Mouse (Mus musculus): ENCODE data around the gene Tlk1. TPM values are rescaled to one million over a fixed set of nuclear protein-coding genes. Genes with fewer than 3 reads are reported as not detected.

Tlk1 gene
- total and polyA plus RNA-seq, 3 experiments: 13.1 to 37.6 (median 17.4) TPM

GRCm38 (mm10) chr2:70741901-70742300 is 83.6 kb downstream of the Tlk1 start:
- no peaks in the 10 kb centered on the region for H3K79me2 ChIP-seq (replicated peaks; ENCODE audit: control insufficient read depth, extremely low read depth, insufficient read depth, poor library complexity, severe bottlenecking)
- H3K27me3 ChIP-seq (replicated peaks): no peaks in the 10 kb centered on the region
- in situ Hi-C loops (cut with MboI; ENCODE audit: low pct_ligation_motif_present, low pct_unique_long_range_greater_than_20kb, low sequenced_read_pairs) (no loop called here), dilution Hi-C loops (cut with MboI; ENCODE audit: extremely low pct_ligation_motif_present, extremely low pct_unique_long_range_greater_than_20kb, low sequenced_read_pairs) (no loop called here)
- no peak for DNase-seq (ENCODE audit: extremely low read depth)
- H3K4me3 ChIP-seq (replicated peaks in 1 of 3; ENCODE audit: low read depth in 2 of 3, low read length in 2 of 3, poor library complexity in 1 of 3): no peak overlapping the region
- peaks cover 34 to 75% of the 10 kb centered on the region in 2 experiments for H3K36me3 ChIP-seq (replicated peaks in 1 of 2; ENCODE audit: control insufficient read depth in 1 of 2, insufficient read depth in 1 of 2, low read length in 1 of 2)
- H3K9ac ChIP-seq (ENCODE audit: insufficient read depth, low read depth): no peak overlapping the region
- no peak overlapping the region for H3K27ac ChIP-seq (ENCODE audit: insufficient read depth, low read depth)
- H3K9me3 ChIP-seq (replicated peaks; ENCODE audit: low read length): no peaks in the 10 kb centered on the region
- TF ChIP-seq CHD1 (IDR thresholded peaks at IDR 0.05; ENCODE audit: low read depth, low read length) (no peak), ETS1 (conservative IDR thresholded peaks at IDR 0.05; ENCODE audit: low read depth, low read length) (no peak), BHLHE40 (IDR thresholded peaks at IDR 0.05; ENCODE audit: low read depth, low read length) (no peak), ELF1 (IDR thresholded peaks at IDR 0.05; ENCODE audit: low read depth, low read length) (no peak), CHD2 (IDR thresholded peaks at IDR 0.05; ENCODE audit: low read length) (no peak), ZNF384 (IDR thresholded peaks at IDR 0.05; ENCODE audit: low read depth, low read length) (no peak), TCF12 (IDR thresholded peaks at IDR 0.05; ENCODE audit: low read depth, low read length) (no peak), MAFK (IDR thresholded peaks at IDR 0.05; ENCODE audit: insufficient replicate concordance, low read length) (no peak), ZKSCAN1 (IDR thresholded peaks at IDR 0.05; ENCODE audit: borderline replicate concordance, low read depth, low read length) (no peak), POLR2A (IDR thresholded peaks at IDR 0.05; ENCODE audit: low read depth, low read length) (no peak), NELFE (IDR thresholded peaks at IDR 0.05; ENCODE audit: low read depth, low read length) (no peak), CTCF (conservative IDR thresholded peaks at IDR 0.05 in 1 of 2, IDR thresholded peaks at IDR 0.05 in 1 of 2; ENCODE audit: low read depth in 2 of 2, low read length in 2 of 2) (no peak)
- H3K4me2 ChIP-seq (ENCODE audit: insufficient read depth, low read depth, poor library complexity, severe bottlenecking): no peak overlapping the region
- peaks cover 0 to 15% of the 10 kb centered on the region in 2 experiments; a peak in 2 of 4 replicates for H3K4me1 ChIP-seq (ENCODE audit: control insufficient read depth in 1 of 2, insufficient read depth in 2 of 2)

DNA sequence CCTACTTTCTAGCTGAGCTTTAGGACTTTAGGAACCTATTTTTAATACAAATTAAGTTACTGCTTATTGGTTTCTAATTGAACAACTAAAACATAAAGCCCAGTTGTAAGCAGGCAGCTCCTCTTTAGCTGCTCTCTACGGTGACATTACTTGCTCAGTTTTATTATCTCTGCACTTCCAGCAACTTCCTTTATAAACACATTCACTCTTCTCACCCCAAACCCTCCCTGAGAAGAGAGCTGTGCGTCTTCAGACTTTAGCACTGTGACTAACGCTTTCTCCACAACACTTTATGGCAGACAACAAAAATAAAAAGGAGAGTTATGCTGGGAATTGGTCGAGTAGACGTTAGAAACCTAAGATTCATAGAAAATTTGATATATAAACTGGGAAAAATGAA is 89.5 kb downstream of the Tlk1 start:
- TF ChIP-seq CHD1 (IDR thresholded peaks at IDR 0.05; ENCODE audit: low read depth, low read length) (no peak), SIN3A (IDR thresholded peaks at IDR 0.05; ENCODE audit: low read length) (no peak), JUND (conservative IDR thresholded peaks at IDR 0.05; ENCODE audit: low read depth, low read length) (no peak), EP300 (IDR thresholded peaks at IDR 0.05; ENCODE audit: low read length) (no peak), TCF12 (IDR thresholded peaks at IDR 0.05; ENCODE audit: low read depth, low read length) (no peak), RAD21 (IDR thresholded peaks at IDR 0.05; ENCODE audit: low read depth, low read length) (no peak), E2F4 (IDR thresholded peaks at IDR 0.05; ENCODE audit: insufficient replicate concordance, low read depth, low read length) (no peak), ZC3H11A (IDR thresholded peaks at IDR 0.05; ENCODE audit: low read depth, low read length) (no peak), ELF1 (IDR thresholded peaks at IDR 0.05; ENCODE audit: low read depth, low read length) (no peak), CHD2 (IDR thresholded peaks at IDR 0.05; ENCODE audit: low read length) (no peak), MYC (IDR thresholded peaks at IDR 0.05; ENCODE audit: low read depth, low read length) (no peak), UBTF (IDR thresholded peaks at IDR 0.05; ENCODE audit: low read depth, low read length) (no peak), USF2 (conservative IDR thresholded peaks at IDR 0.05; ENCODE audit: low read depth, low read length) (no peak)
- dilution Hi-C loops (cut with MboI; ENCODE audit: extremely low pct_ligation_motif_present, extremely low pct_unique_long_range_greater_than_20kb, low sequenced_read_pairs): no loop called here
- Histone ChIP-seq H3K79me2 (replicated peaks; ENCODE audit: control insufficient read depth, extremely low read depth, insufficient read depth, poor library complexity, severe bottlenecking) (no peaks in the 10 kb centered on the region), H3K4me3 (replicated peaks in 1 of 3; ENCODE audit: low read depth in 2 of 3, low read length in 2 of 3, poor library complexity in 1 of 3) (no peak overlapping the region), H3K27me3 (replicated peaks) (no peaks in the 10 kb centered on the region), H3K4me1 (ENCODE audit: control insufficient read depth in 1 of 2, insufficient read depth in 2 of 2) (peaks cover 0 to 10% of the 10 kb centered on the region in 2 experiments; a peak in 1 of 4 replicates), H3K9me3 (replicated peaks; ENCODE audit: low read length) (no peaks in the 10 kb centered on the region), H3K9ac (ENCODE audit: insufficient read depth, low read depth) (no peak overlapping the region), H3K27ac (ENCODE audit: insufficient read depth, low read depth) (no peak overlapping the region), H3K36me3 (replicated peaks in 1 of 2; ENCODE audit: control insufficient read depth in 1 of 2, insufficient read depth in 1 of 2, low read length in 1 of 2) (peaks cover 30 to 75% of the 10 kb centered on the region in 2 experiments), H3K4me2 (ENCODE audit: insufficient read depth, low read depth, poor library complexity, severe bottlenecking) (no peak overlapping the region)
- in situ Hi-C loops (cut with MboI; ENCODE audit: low pct_ligation_motif_present, low pct_unique_long_range_greater_than_20kb, low sequenced_read_pairs): no loop called here
- no peak for DNase-seq (ENCODE audit: extremely low read depth)

All from CH12.LX (cell line).